Mouse (Mus musculus): ENCODE results near the gene Tmem41b.

DNA sequence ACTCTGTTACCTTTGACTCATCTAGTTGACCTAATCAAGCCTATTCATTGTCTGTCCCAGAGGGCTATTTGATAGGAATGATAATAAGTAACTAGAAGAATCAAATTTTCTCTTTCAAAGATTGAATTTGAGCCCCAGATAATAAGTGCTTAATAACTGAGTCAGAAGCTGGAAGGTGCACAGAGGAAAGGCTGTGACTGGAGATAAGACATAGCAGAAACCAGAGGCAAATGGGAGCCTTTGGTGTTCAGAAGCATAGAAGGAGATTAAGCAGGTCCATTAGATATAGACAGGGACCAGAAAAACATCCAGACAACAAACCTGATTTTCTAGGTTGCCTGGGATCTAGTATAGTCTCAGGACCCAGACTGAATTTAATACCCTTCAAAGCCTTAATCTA lies 19.2 kb upstream of the Tmem41b start:
- TF ChIP-seq CTCF (IDR thresholded peaks at IDR 0.05; ENCODE audit: extremely low read depth, insufficient read depth, insufficient read length, insufficient replicate concordance) (no peak), POLR2A (IDR thresholded peaks at IDR 0.05; ENCODE audit: low read depth, low read length) (no peak)

All from spleen, adult 2 months (tissue).